Mouse (Mus musculus): ENCODE measurements at regions not wholly inside any gene's neighbourhood (a gene's known extent, or its start where the extent isn't known, plus 50 kb on each side); places are given as distances from the start of the nearest gene placed in this dataset.

- no peak for TF ChIP-seq POLR2A (IDR thresholded peaks at IDR 0.05; ENCODE audit: control insufficient read depth in 1 of 2, insufficient read depth in 1 of 2, low read depth in 1 of 2, low read length in 2 of 2, poor library complexity in 1 of 2)
- no peak for TF ChIP-seq ELF1 (IDR thresholded peaks at IDR 0.05; ENCODE audit: low read depth, low read length)
- TF ChIP-seq CHD2 (IDR thresholded peaks at IDR 0.05; ENCODE audit: low read length): no peak
- TF ChIP-seq HCFC1 (IDR thresholded peaks at IDR 0.05; ENCODE audit: low read depth, low read length): no peak
- TF ChIP-seq SIN3A (IDR thresholded peaks at IDR 0.05; ENCODE audit: low read length): peak; percentile 61; the same call in 1 of the 2 replicates
Observed at GRCm38 (mm10) chr19:54175766-54176165, 131.8 kb downstream of the Adra2a start.

All from MEL (cell line).